In genomic region chr6:115984580-115984979, GRCm38 (mm10) we compare ENCODE assay signal across 21 mouse cellular contexts. TPM values are rescaled to one million over a fixed set of nuclear protein-coding genes. Genes with fewer than 3 reads are reported as not detected.
DNase-seq lines count a peak whose midpoint lies in the region; ATAC-seq and TF ChIP-seq lines count a peak whose summit lies in the region.
"Had no signal": no experiment of that assay in that cellular context is flagged by ENCODE, and none has a peak within 500 bp of the region (broad histone marks: within the 10 kb centered on the region; RNA-seq: fewer than 3 reads in every experiment).

No protein-coding gene starts in this region.

- no peak for DNase-seq in gastrocnemius, adult 2 months
- no peak for DNase-seq in gastrocnemius, postnatal 25 days
- no peak for DNase-seq in hindbrain, embryonic 10.5 days (ENCODE audit: low spot score)
- DNase-seq in hindbrain, embryonic 11.5 days (ENCODE audit: low spot score): no peak
- no peak for DNase-seq in lung, postnatal 36 days
- DNase-seq in embryonic facial prominence, embryonic 10.5 days (ENCODE audit: low spot score): no peak
- DNase-seq in spleen, postnatal 10 days (ENCODE audit: low spot score in 2 of 2): no peak
- DNase-seq: cerebellum, adult 11 months; kidney, postnatal 14 days had no signal

- H3K4me2 ChIP-seq in hindbrain, embryonic 11.5 days (replicated peaks; ENCODE audit: low read depth, low read length): no peak overlapping the region
- H3K4me2 ChIP-seq in lung, embryonic 15.5 days: peak overlapping the region; percentile 41; the same call in 1 of the 2 replicates
- H3K4me2 ChIP-seq: forebrain, embryonic 15.5 days; hindbrain, embryonic 15.5 days; liver, embryonic 15.5 days had no signal

- peak overlapping the region; percentile 77 for H3K27ac ChIP-seq in gastrocnemius, adult 2 months
- H3K27ac ChIP-seq in hindbrain, embryonic 10.5 days: peak overlapping the region; percentile 54
- no peak overlapping the region for H3K27ac ChIP-seq in hindbrain, embryonic 11.5 days (ENCODE audit: low read depth, low read length)
- peak overlapping the region; percentile 94 for H3K27ac ChIP-seq in lung, embryonic 15.5 days
- 0 out of 2 replicates have a peak overlapping the region, but pooled peaks have one; percentile 66 for H3K27ac ChIP-seq in embryonic facial prominence, embryonic 10.5 days (replicated peaks)
- H3K27ac ChIP-seq: forebrain, embryonic 15.5 days; hindbrain, embryonic 15.5 days; liver, embryonic 15.5 days had no signal

- peaks cover 12% of the 10 kb centered on the region for H3K27me3 ChIP-seq in hindbrain, embryonic 10.5 days (ENCODE audit: insufficient read depth, poor library complexity, severe bottlenecking)
- no peaks in the 10 kb centered on the region for H3K27me3 ChIP-seq in hindbrain, embryonic 11.5 days (ENCODE audit: control insufficient read depth, insufficient read depth, low read length)
- H3K27me3 ChIP-seq in lung, embryonic 15.5 days: no peaks in the 10 kb centered on the region
- H3K27me3 ChIP-seq in embryonic facial prominence, embryonic 10.5 days (replicated peaks; ENCODE audit: low read depth, poor library complexity, severe bottlenecking): peaks cover 42% of the 10 kb centered on the region
- H3K27me3 ChIP-seq: CH12.LX; forebrain, embryonic 15.5 days; hindbrain, embryonic 15.5 days had no signal

- WGBS in hindbrain, embryonic 10.5 days: 77% methylated on average over 7 of the region's 7 CpGs
- 70% methylated on average over 7 of the region's 7 CpGs for WGBS in hindbrain, embryonic 11.5 days
- 44% methylated on average over 7 of the region's 7 CpGs for WGBS in lung, embryonic 15.5 days
- 76% methylated on average over 7 of the region's 7 CpGs for WGBS in embryonic facial prominence, embryonic 10.5 days

- H3K9me3 ChIP-seq in hindbrain, embryonic 10.5 days: no peaks in the 10 kb centered on the region
- H3K9me3 ChIP-seq in hindbrain, embryonic 11.5 days (ENCODE audit: control insufficient read depth, low read length): no peaks in the 10 kb centered on the region
- H3K9me3 ChIP-seq in lung, embryonic 15.5 days: no peaks in the 10 kb centered on the region
- H3K9me3 ChIP-seq in embryonic facial prominence, embryonic 10.5 days: no peaks in the 10 kb centered on the region
- H3K9me3 ChIP-seq: forebrain, embryonic 15.5 days; hindbrain, embryonic 15.5 days; liver, embryonic 15.5 days had no signal

- ATAC-seq in hindbrain, embryonic 11.5 days (ENCODE audit: low FRiP score): no peak
- no peak for ATAC-seq in lung, embryonic 15.5 days (ENCODE audit: borderline replicate concordance, extremely low read depth, low FRiP score, low TSS enrichment)
- ATAC-seq: activated CD4-positive, CD25-positive, alpha-beta regulatory T cell, adult 4 months; forebrain, embryonic 15.5 days had no signal

- no peak for TF ChIP-seq CTCF in gastrocnemius, adult 2 months (IDR thresholded peaks at IDR 0.05)

- no peaks in the 10 kb centered on the region for H3K36me3 ChIP-seq in hindbrain, embryonic 10.5 days
- no peaks in the 10 kb centered on the region for H3K36me3 ChIP-seq in hindbrain, embryonic 11.5 days (ENCODE audit: control insufficient read depth, insufficient read depth, low read length)
- peaks cover 7% of the 10 kb centered on the region; the same call in 1 of the 2 replicates for H3K36me3 ChIP-seq in lung, embryonic 15.5 days
- no peaks in the 10 kb centered on the region for H3K36me3 ChIP-seq in embryonic facial prominence, embryonic 10.5 days (replicated peaks)
- H3K36me3 ChIP-seq: forebrain, embryonic 15.5 days; hindbrain, embryonic 15.5 days; liver, embryonic 15.5 days had no signal

- peaks cover 71% of the 10 kb centered on the region for H3K4me1 ChIP-seq in hindbrain, embryonic 10.5 days (replicated peaks)
- H3K4me1 ChIP-seq in hindbrain, embryonic 11.5 days (replicated peaks; ENCODE audit: control insufficient read depth, insufficient read depth, low read length): peaks cover 9% of the 10 kb centered on the region; the same call in 1 of the 2 replicates
- H3K4me1 ChIP-seq in lung, embryonic 15.5 days: peaks cover 74% of the 10 kb centered on the region
- H3K4me1 ChIP-seq in embryonic facial prominence, embryonic 10.5 days: peaks cover 63% of the 10 kb centered on the region

- H3K9ac ChIP-seq in hindbrain, embryonic 11.5 days (ENCODE audit: low read depth, low read length): no peak overlapping the region
- no peak overlapping the region for H3K9ac ChIP-seq in lung, embryonic 15.5 days
- H3K9ac ChIP-seq: forebrain, embryonic 15.5 days; hindbrain, embryonic 15.5 days; liver, embryonic 15.5 days had no signal

- intact Hi-C loops in gastrocnemius, adult 2 months (cut with DNase I): no loop called here

- peak overlapping the region; percentile 57 for H3K4me3 ChIP-seq in gastrocnemius, adult 2 months
- H3K4me3 ChIP-seq in hindbrain, embryonic 10.5 days: no peak overlapping the region
- H3K4me3 ChIP-seq in hindbrain, embryonic 11.5 days (ENCODE audit: low read depth, low read length): no peak overlapping the region
- no peak overlapping the region for H3K4me3 ChIP-seq in lung, embryonic 15.5 days
- H3K4me3 ChIP-seq in embryonic facial prominence, embryonic 10.5 days: no peak overlapping the region
- H3K4me3 ChIP-seq: forebrain, embryonic 15.5 days; hindbrain, embryonic 15.5 days; liver, embryonic 15.5 days; myocyte had no signal

RNA-seq across cellular contexts. Expression of gene Plxnd1, which starts 10.2 kb away (rescaled TPM):
- total RNA-seq in gastrocnemius, adult 2 months (2021): 10 to 100 TPM; 14.7 to 26.7 TPM
- total RNA-seq in gastrocnemius, postnatal 25 days (2021): 10 to 100 TPM; 25.7 TPM
- 24.6 and 28.5 TPM in 2 replicates for polyA plus RNA-seq in hindbrain, embryonic 10.5 days (2016; fragmentation: Nextera tagmentation; extraction: Ambion mirVana)
- polyA plus RNA-seq in hindbrain, embryonic 11.5 days (2014; fragmentation: Nextera tagmentation; extraction: Ambion mirVana): 17.5 and 18.8 TPM in 2 replicates
- polyA plus RNA-seq in lung, embryonic 15.5 days (2015; fragmentation: Nextera tagmentation; extraction: Ambion mirVana): 49.2 and 53.5 TPM in 2 replicates
- polyA plus RNA-seq in embryonic facial prominence, embryonic 10.5 days (2016; fragmentation: Nextera tagmentation; extraction: Ambion mirVana): 26.8 and 28.1 TPM in 2 replicates

RNA-seq across cellular contexts. Expression of gene H1foo, which starts 39.8 kb away (rescaled TPM):
- not detected for total RNA-seq in gastrocnemius, adult 2 months (2021)
- not detected for total RNA-seq in gastrocnemius, postnatal 25 days (2021)
- polyA plus RNA-seq in hindbrain, embryonic 10.5 days (2016; fragmentation: Nextera tagmentation; extraction: Ambion mirVana): not detected in 2 replicates
- not detected in 2 replicates for polyA plus RNA-seq in hindbrain, embryonic 11.5 days (2014; fragmentation: Nextera tagmentation; extraction: Ambion mirVana)
- not detected in 2 replicates for polyA plus RNA-seq in lung, embryonic 15.5 days (2015; fragmentation: Nextera tagmentation; extraction: Ambion mirVana)
- not detected in 2 replicates for polyA plus RNA-seq in embryonic facial prominence, embryonic 10.5 days (2016; fragmentation: Nextera tagmentation; extraction: Ambion mirVana)
- total RNA-seq: gastrocnemius, adult 8-10 months; layer of hippocampus, postnatal 25 days; megakaryocyte-erythroid progenitor cell, adult 5-6 weeks had no signal
- polyA plus RNA-seq: forebrain, embryonic 15.5 days; hindbrain, embryonic 15.5 days; limb, embryonic 11.5 days; liver, embryonic 15.5 days; myocyte; small intestine, adult 2 months had no signal

RNA-seq across cellular contexts. Expression of gene Rho, which starts 53.0 kb away (rescaled TPM):
- under 1 TPM in 1 of 2 experiments, not detected in 1; 0.06 TPM for total RNA-seq in gastrocnemius, adult 2 months (2021)
- under 1 TPM in 1 of 2 experiments, not detected in 1; 0.20 TPM for total RNA-seq in gastrocnemius, postnatal 25 days (2021)
- polyA plus RNA-seq in hindbrain, embryonic 10.5 days (2016; fragmentation: Nextera tagmentation; extraction: Ambion mirVana): 0.20 and 0.37 TPM in 2 replicates
- polyA plus RNA-seq in hindbrain, embryonic 11.5 days (2014; fragmentation: Nextera tagmentation; extraction: Ambion mirVana): 0.22 and 0.39 TPM in 2 replicates
- polyA plus RNA-seq in lung, embryonic 15.5 days (2015; fragmentation: Nextera tagmentation; extraction: Ambion mirVana): 0.20 and 0.35 TPM in 2 replicates
- 0.33 and 0.51 TPM in 2 replicates for polyA plus RNA-seq in embryonic facial prominence, embryonic 10.5 days (2016; fragmentation: Nextera tagmentation; extraction: Ambion mirVana)
- total RNA-seq: gastrocnemius, adult 8-10 months; megakaryocyte-erythroid progenitor cell, adult 5-6 weeks had no signal
- polyA plus RNA-seq: activated CD4-positive, CD25-positive, alpha-beta regulatory T cell, adult 4 months; liver, embryonic 15.5 days had no signal
